Mouse (Mus musculus): ENCODE measurements around the gene Cfp. TPM values are rescaled to one million over a fixed set of nuclear protein-coding genes. Genes with fewer than 3 reads are reported as not detected.

The Cfp gene
- 21.8 TPM for total RNA-seq (2023)

GRCm38 (mm10) chrX:20931364-20931763, at the start of gene Cfp:
TSS of gene Cfp (minus strand) at chrX:20931555.

GRCm38 (mm10) chrX:20961477-20962378, 30.4 kb upstream of the Cfp start, which contains the start of gene Uxt:
TSS of gene Uxt (minus strand) at chrX:20962017.

GRCm38 (mm10) chrX:20950191-20950880, 19.0 kb upstream of the Cfp start, which contains the start of gene Elk1:
TSS of gene Elk1 (minus strand) at chrX:20950608.

GRCm38 (mm10) chrX:20920844-20921364, 10.5 kb downstream of the Cfp start, which contains the start of gene Syn1:
TSS of gene Syn1 (minus strand) at chrX:20921004.

Other genes starting within 250 kb of the Cfp start
- 81.3 TPM for gene Cdk16, start 243.6 kb downstream of the Cfp start, total RNA-seq (2023)
- gene Usp11, start 227.6 kb downstream of the Cfp start, total RNA-seq (2023) = 11.5 TPM
- 150 TPM for gene Araf, start 133.7 kb downstream of the Cfp start, total RNA-seq (2023)
- not detected for gene Timp1, start 61.4 kb downstream of the Cfp start, total RNA-seq (2023)
- gene Syn1, start 10.6 kb downstream of the Cfp start, total RNA-seq (2023) = 0.44 TPM
- gene Elk1, start 19.1 kb upstream of the Cfp start, total RNA-seq (2023) = 18.0 TPM
- gene Uxt, start 30.5 kb upstream of the Cfp start, total RNA-seq (2023) = 28.1 TPM
- 16.4 TPM for gene Zfp182, start 130.8 kb upstream of the Cfp start, total RNA-seq (2023)
- gene Spaca5, start 136.9 kb upstream of the Cfp start, total RNA-seq (2023) = not detected
- gene Zfp300, start 158.0 kb upstream of the Cfp start, total RNA-seq (2023) = 2.2 TPM
- gene Ssxa1, start 184.3 kb upstream of the Cfp start, total RNA-seq (2023) = not detected
- gene Gm21876, start 244.1 kb upstream of the Cfp start, total RNA-seq (2023) = not detected